Mouse (Mus musculus) forebrain, embryonic 11.5 days (tissue): ENCODE results near the gene Ocel1. TPM values are rescaled to one million over a fixed set of nuclear protein-coding genes. Genes with fewer than 3 reads are reported as not detected.
A peak's percentile ranks its signal among the peaks of the same experiment; 100 is the strongest.

ENCODE experiments used
- ATAC-seq: fragments of 200-750 bp; cut with Nextera tagmentation; replicated peaks from 2 replicates; pipeline ENCODE4 v1.8.0; 2017; ENCODE audit warnings: moderate TSS enrichment; ENCODE audit not compliant: low FRiP score
- DNase-seq: peaks from one replicate; pipeline ENCODE4 v3.0.0-alpha.2; 2017; ENCODE audit warnings: low spot score
- H3K27ac ChIP-seq: fragments of 300-500 bp; sonication (generic); 2 replicates; pipeline ENCODE4 v1.5.1; 2014; ENCODE audit warnings: low read depth, low read length
- H3K27me3 ChIP-seq: fragments of 300-500 bp; sonication (generic); 2 replicates; pipeline ENCODE4 v1.6.1; 2014; ENCODE audit warnings: mild to moderate bottlenecking, low read length, mixed read lengths; ENCODE audit not compliant: control insufficient read depth, insufficient read depth
- H3K36me3 ChIP-seq: fragments of 300-500 bp; sonication (generic); 2 replicates; pipeline ENCODE4 v1.6.1; 2014; ENCODE audit warnings: mild to moderate bottlenecking, low read length, moderate library complexity, mixed read lengths; ENCODE audit not compliant: control insufficient read depth, insufficient read depth
- H3K4me1 ChIP-seq: fragments of 300-500 bp; sonication (generic); replicated peaks from 2 replicates; pipeline ENCODE4 v1.6.1; 2014; ENCODE audit warnings: low read length, mixed read lengths; ENCODE audit not compliant: control insufficient read depth, insufficient read depth
- H3K4me2 ChIP-seq: fragments of 300-500 bp; sonication (generic); 2 replicates; pipeline ENCODE4 v1.6.1; 2014; ENCODE audit warnings: low read depth, mild to moderate bottlenecking, low read length, moderate library complexity, mixed read lengths; ENCODE audit not compliant: severe bottlenecking
- H3K4me3 ChIP-seq: fragments of 300-500 bp; sonication (generic); 2 replicates; pipeline ENCODE4 v1.5.1; 2014; ENCODE audit warnings: low read depth, low read length
- H3K9ac ChIP-seq: fragments of 300-500 bp; sonication (generic); 2 replicates; pipeline ENCODE4 v1.6.1; 2014; ENCODE audit warnings: low read length
- H3K9me3 ChIP-seq: fragments of 300-500 bp; sonication (generic); 2 replicates; pipeline ENCODE4 v1.6.1; 2016; ENCODE audit warnings: low read length, mixed read lengths; ENCODE audit not compliant: control insufficient read depth
- WGBS: fragments of 180-500 bp; shearing (Covaris S2); extraction: QIAGEN DNeasy Blood & Tissue Kit; methylation state at CpG from one replicate; pipeline ENCODE4 v1.1.7; 2014; 5-methylcytosine and 5-hydroxymethylcytosine counted together
- polyA plus RNA-seq: library from polyadenylated mRNA; unstranded; fragments of >200 nt; fragmentation: Nextera tagmentation; extraction: Ambion mirVana; gene quantifications from 2 replicates; pipeline ENCODE4 v1.2.1, GENCODE M21; 2014

Gene Ocel1
- polyA plus RNA-seq, 1 experiment from 2014 or later = 3.3 TPM

GRCm38 (mm10) chr8:71395629-71396028, 24.5 kb downstream of the Ocel1 start, which contains the start of gene Ushbp1:
Ushbp1 (minus strand) TSS chr8:71395802.
- Histone ChIP-seq H3K4me2 (peak within 1 kb of the TSS; percentile 28; the same call in 1 of the 2 replicates), H3K27me3 (no peaks in the 10 kb centered on the region), H3K4me3 (peak within 1 kb of the TSS; percentile 79), H3K27ac (peak within 1 kb of the TSS; percentile 3; the same call in 1 of the 2 replicates), H3K36me3 (no peaks in the 10 kb centered on the region; the same call in 1 of the 2 replicates), H3K9me3 (no peaks in the 10 kb centered on the region), H3K4me1 (peaks cover 7% of the 10 kb centered on the region), H3K9ac (no peak within 1 kb of the TSS; the same call in 1 of the 2 replicates)
- ATAC-seq = no peak
- WGBS = 89% methylated on average over 9 of the region's 9 CpGs
- peak; percentile 47 for DNase-seq

GRCm38 (mm10) chr8:71396639-71397305, 25.7 kb downstream of the Ocel1 start, which contains the start of gene Babam1:
Babam1 (plus strand) TSS chr8:71396861.
- no peaks in the 10 kb centered on the region for H3K27me3 ChIP-seq
- peak within 1 kb of the TSS; percentile 79 for H3K4me3 ChIP-seq
- H3K27ac ChIP-seq = peak within 1 kb of the TSS; percentile 3; the same call in 1 of the 2 replicates
- ATAC-seq (peak; percentile 98), DNase-seq (peak; percentile 92)
- peaks cover 7% of the 10 kb centered on the region for H3K4me1 ChIP-seq
- under 1% methylated on average over 34 of the region's 34 CpGs for WGBS
- H3K36me3 ChIP-seq = no peaks in the 10 kb centered on the region; the same call in 1 of the 2 replicates
- H3K9ac ChIP-seq = peak within 1 kb of the TSS; percentile 58
- no peaks in the 10 kb centered on the region for H3K9me3 ChIP-seq
- peak within 1 kb of the TSS; percentile 86 for H3K4me2 ChIP-seq

- peak overlapping the region; percentile 86 for H3K4me2 ChIP-seq
- 86% methylated on average over 12 of the region's 12 CpGs for WGBS
- peaks cover 7% of the 10 kb centered on the region for H3K4me1 ChIP-seq
- DNase-seq = no peak
- H3K27ac ChIP-seq = no peak overlapping the region
- no peaks in the 10 kb centered on the region for H3K9me3 ChIP-seq
- H3K36me3 ChIP-seq = no peaks in the 10 kb centered on the region; the same call in 1 of the 2 replicates
- H3K27me3 ChIP-seq = no peaks in the 10 kb centered on the region
- peak overlapping the region; percentile 58 for H3K9ac ChIP-seq
- no peak for ATAC-seq
- H3K4me3 ChIP-seq = peak overlapping the region; percentile 79
These were observed 26.6 kb downstream of the Ocel1 start for GRCm38 (mm10) chr8:71397701-71398100.

GRCm38 (mm10) chr8:71400826-71401225, 29.7 kb downstream of the Ocel1 start:
- 93% methylated on average over 2 of the region's 2 CpGs for WGBS
- Histone ChIP-seq H3K27ac (no peak overlapping the region), H3K36me3 (no peaks in the 10 kb centered on the region; the same call in 1 of the 2 replicates), H3K4me1 (peaks cover 9% of the 10 kb centered on the region), H3K27me3 (no peaks in the 10 kb centered on the region), H3K4me3 (no peak overlapping the region), H3K9ac (no peak overlapping the region), H3K9me3 (no peaks in the 10 kb centered on the region), H3K4me2 (no peak overlapping the region)
- DNase-seq (no peak), ATAC-seq (no peak)

- H3K9me3 ChIP-seq = no peaks in the 10 kb centered on the region
- no peak for ATAC-seq
- no peaks in the 10 kb centered on the region; the same call in 1 of the 2 replicates for H3K36me3 ChIP-seq
- H3K27me3 ChIP-seq = no peaks in the 10 kb centered on the region
- no peak overlapping the region for H3K4me2 ChIP-seq
- H3K4me3 ChIP-seq = no peak overlapping the region
- no peak overlapping the region for H3K9ac ChIP-seq
- DNase-seq = no peak
- H3K27ac ChIP-seq = no peak overlapping the region
- peaks cover 9% of the 10 kb centered on the region for H3K4me1 ChIP-seq
These were observed 30.4 kb downstream of the Ocel1 start for GRCm38 (mm10) chr8:71401454-71401853.

DNA sequence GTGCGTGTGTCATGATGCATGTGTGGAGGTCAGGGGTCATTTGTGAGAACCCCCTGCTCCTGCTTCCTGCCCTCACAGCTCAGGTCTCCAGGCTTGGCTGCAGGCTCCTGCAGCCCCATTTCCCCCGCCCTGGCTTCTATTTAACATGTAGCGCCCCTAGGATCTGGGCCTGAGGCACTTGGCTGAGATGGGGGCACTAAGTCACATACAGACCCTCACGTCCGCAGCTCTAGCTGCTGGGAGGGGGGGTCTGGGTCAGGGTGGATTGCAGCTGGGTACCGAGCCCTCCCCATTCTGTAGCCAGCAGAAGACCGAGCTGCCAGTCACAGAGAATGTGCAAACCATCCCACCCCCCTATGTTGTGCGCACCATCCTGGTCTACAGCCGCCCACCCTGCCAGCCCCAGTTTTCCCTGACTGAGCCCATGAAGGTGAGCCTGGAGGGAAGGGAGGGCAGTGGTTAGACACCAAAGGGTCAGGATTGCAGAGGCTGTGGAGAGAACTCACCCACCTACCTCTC, 31.4 kb downstream of the Ocel1 start:
- whole genome bisulfite sequencing = 88% methylated on average over 9 of the region's 9 CpGs
- Histone ChIP-seq H3K36me3 (no peaks in the 10 kb centered on the region; the same call in 1 of the 2 replicates), H3K9ac (no peak overlapping the region), H3K4me2 (no peak overlapping the region), H3K9me3 (no peaks in the 10 kb centered on the region), H3K4me1 (peaks cover 8% of the 10 kb centered on the region), H3K27ac (no peak overlapping the region), H3K4me3 (no peak overlapping the region), H3K27me3 (no peaks in the 10 kb centered on the region)
- ATAC-seq (no peak), DNase-seq (no peak)

GRCm38 (mm10) chr8:71403107-71403885, 32.2 kb downstream of the Ocel1 start:
- H3K9ac ChIP-seq = no peak overlapping the region
- no peak for DNase-seq
- no peaks in the 10 kb centered on the region; the same call in 1 of the 2 replicates for H3K36me3 ChIP-seq
- no peak overlapping the region for H3K27ac ChIP-seq
- no peak overlapping the region for H3K4me2 ChIP-seq
- no peaks in the 10 kb centered on the region for H3K9me3 ChIP-seq
- H3K4me3 ChIP-seq = no peak overlapping the region
- 87% methylated on average over 6 of the region's 6 CpGs for WGBS
- peaks cover 6% of the 10 kb centered on the region; the same call in 1 of the 2 replicates for H3K4me1 ChIP-seq
- no peak for ATAC-seq
- no peaks in the 10 kb centered on the region for H3K27me3 ChIP-seq

DNA sequence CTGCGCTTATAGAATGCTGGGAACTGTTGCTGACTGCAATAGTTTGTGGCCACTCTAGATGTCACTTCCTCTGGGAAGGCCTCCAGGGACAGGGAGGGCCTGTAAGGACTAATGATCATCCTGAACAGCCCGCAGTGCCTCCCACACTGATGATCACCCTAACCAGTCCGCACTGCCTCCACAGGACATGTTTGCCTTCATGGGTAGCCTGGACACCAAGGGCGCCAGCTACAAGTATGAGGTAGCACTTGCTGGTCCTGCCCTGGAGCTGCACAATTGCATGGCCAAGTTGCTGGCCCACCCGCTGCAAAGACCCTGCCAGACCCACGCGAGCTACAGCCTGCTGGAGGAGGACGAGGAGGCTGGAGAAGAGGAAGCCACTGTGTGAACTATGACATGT, 32.9 kb downstream of the Ocel1 start:
- H3K4me2 ChIP-seq = no peak overlapping the region
- no peak overlapping the region for H3K9ac ChIP-seq
- ATAC-seq = no peak
- H3K27me3 ChIP-seq = no peaks in the 10 kb centered on the region
- H3K27ac ChIP-seq = no peak overlapping the region
- peaks cover 4% of the 10 kb centered on the region; the same call in 1 of the 2 replicates for H3K36me3 ChIP-seq
- WGBS = 92% methylated on average over 8 of the region's 8 CpGs
- no peak for DNase-seq
- no peak overlapping the region for H3K4me3 ChIP-seq
- peaks cover 6% of the 10 kb centered on the region; the same call in 1 of the 2 replicates for H3K4me1 ChIP-seq
- no peaks in the 10 kb centered on the region for H3K9me3 ChIP-seq
